Mouse (Mus musculus) megakaryocyte, embryonic 14.5 days (primary cell): ENCODE results near the gene U2af1.

Experiments
- FLI1 ChIP-seq: IDR thresholded peaks from 2 replicates; pipeline ENCODE4 v1.6.1; 2012; ENCODE audit warnings: low read length, inconsistent platforms, mixed read lengths
- GATA1 ChIP-seq: IDR thresholded peaks from 3 replicates; pipeline ENCODE4 v1.6.1; 2012; ENCODE audit warnings: mixed read lengths, low read length, inconsistent platforms, borderline replicate concordance

GRCm38 (mm10) chr17:31660661-31661250 is 2.1 kb upstream of the U2af1 start:
- TF ChIP-seq GATA1 (no peak), FLI1 (no peak)
